Mouse (Mus musculus) thymus, adult 2 months (tissue): ENCODE results near the gene Adamts15.

Source experiments
- CTCF ChIP-seq: fragments of 200-500 bp; IDR thresholded peaks from 2 replicates; pipeline ENCODE4 v1.5.1; 2012; ENCODE audit warnings: mild to moderate bottlenecking, control low read depth, low read length, moderate library complexity, borderline replicate concordance; ENCODE audit not compliant: control insufficient read depth, poor library complexity, insufficient read depth; ENCODE audit errors: extremely low read depth
- POLR2A ChIP-seq: fragments of 200-500 bp; IDR thresholded peaks from 2 replicates; pipeline ENCODE4 v1.6.1; 2012; ENCODE audit warnings: mild to moderate bottlenecking, low read length, control low read depth, moderate library complexity; ENCODE audit not compliant: control insufficient read depth, poor library complexity, insufficient read depth; ENCODE audit errors: extremely low read depth

DNA sequence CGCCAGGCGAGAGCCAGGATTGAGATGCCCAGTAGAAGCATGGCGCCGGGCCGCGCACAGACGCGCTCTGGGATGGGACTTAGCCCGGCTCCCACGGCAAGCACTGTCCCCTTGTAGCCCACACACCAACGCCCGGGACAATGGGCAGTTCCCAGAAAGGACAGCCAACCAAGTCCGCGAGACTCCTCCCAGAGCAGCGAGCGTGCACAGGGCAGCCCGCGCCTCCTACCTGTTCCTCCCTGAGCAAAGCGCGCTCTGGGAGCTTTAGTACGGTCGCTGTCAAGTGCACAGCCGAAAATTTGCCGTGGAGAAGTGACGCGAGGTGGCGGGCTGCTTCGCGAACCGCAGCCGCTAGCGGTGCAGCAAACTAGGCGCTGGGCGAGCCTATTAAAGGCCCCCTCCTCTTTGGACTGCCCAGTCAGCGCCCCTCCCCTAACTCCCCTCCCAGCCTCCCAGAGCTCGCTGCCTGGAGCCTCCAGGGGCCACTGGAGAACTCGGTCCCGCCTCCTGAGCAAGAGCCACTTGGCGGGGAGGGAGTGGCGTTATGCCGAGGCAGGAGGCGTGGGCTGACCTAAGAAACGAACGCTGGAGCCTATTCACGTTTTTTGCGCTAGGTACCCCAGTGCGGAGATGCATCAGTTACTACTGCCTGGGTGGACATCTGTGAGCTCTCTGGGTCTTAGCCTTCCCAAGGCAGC lies at the start of gene Adamts15:
- TF ChIP-seq CTCF, result no peak
- TF ChIP-seq POLR2A, result no peak
